Comparison of ENCODE assay signal across 11 mouse cellular contexts in genomic region chr15:81298213-81298612, GRCm38 (mm10).
"Had no signal": no experiment of that assay in that cellular context is flagged by ENCODE, and none has a peak within 500 bp of the region (broad histone marks: within the 10 kb centered on the region; RNA-seq: fewer than 3 reads in every experiment).

No protein-coding gene starts in this region.

- H3K36me3 ChIP-seq: limb, embryonic 13.5 days; midbrain, embryonic 10.5 days; neural tube, embryonic 12.5 days had no signal

- H3K27me3 ChIP-seq: limb, embryonic 13.5 days; neural tube, embryonic 12.5 days had no signal

- H3K4me2 ChIP-seq: limb, embryonic 13.5 days; lung, embryonic 14.5 days; neural tube, embryonic 12.5 days had no signal

- H3K4me3 ChIP-seq: limb, embryonic 13.5 days; midbrain, embryonic 10.5 days; neural tube, embryonic 12.5 days had no signal

- DNase-seq: kidney, adult 18-20 months; kidney, postnatal 10 days; left cerebral cortex, postnatal 4 days; lung, postnatal 10 days; lung, postnatal 4 days; midbrain, embryonic 14.5 days; thymus, postnatal 4 days had no signal
